Mouse (Mus musculus): ENCODE results near the gene 4933405O20Rik.
A peak's percentile ranks its signal among the peaks of the same experiment; 100 is the strongest.

4933405O20Rik gene

GRCm38 (mm10) chr7:50598890-50599289 lies at the start of gene 4933405O20Rik:
Gene 4933405O20Rik, plus strand, starts transcription at chr7:50599190.
- no peak for ATAC-seq (ENCODE audit: low TSS enrichment)

GRCm38 (mm10) chr7:50549572-50549971 lies 49.4 kb upstream of the 4933405O20Rik start:
- ATAC-seq (ENCODE audit: low TSS enrichment) = peak; percentile 24; the same call in 1 of the 2 replicates

- peak; percentile 82 for ATAC-seq (ENCODE audit: low TSS enrichment)
These were observed 47.6 kb upstream of the 4933405O20Rik start for GRCm38 (mm10) chr7:50551426-50551825.

DNA sequence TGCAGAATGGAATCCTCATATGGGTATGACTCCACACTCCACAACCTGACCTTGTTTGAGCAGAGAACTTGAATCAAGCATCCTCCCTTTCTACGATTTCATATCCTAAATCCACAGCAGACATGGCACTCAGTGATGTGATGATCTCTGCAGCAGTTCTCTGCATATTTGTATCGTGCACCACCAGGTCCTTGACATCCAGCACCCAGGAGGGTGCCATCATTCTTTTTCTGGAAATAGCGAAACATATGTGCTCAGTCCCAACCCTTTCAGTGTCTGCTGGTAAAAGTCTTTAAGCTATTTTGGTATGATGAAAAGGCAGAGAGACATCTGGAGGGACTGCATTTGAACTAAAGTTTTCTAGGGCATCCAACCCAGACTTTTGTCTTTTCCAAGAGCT lies 36.3 kb upstream of the 4933405O20Rik start:
- peak; percentile 53 for ATAC-seq (ENCODE audit: low TSS enrichment)

- peak; percentile 81; the same call in 1 of the 2 replicates for ATAC-seq (ENCODE audit: low TSS enrichment)
These were observed 25.1 kb upstream of the 4933405O20Rik start for GRCm38 (mm10) chr7:50573841-50574240.

DNA sequence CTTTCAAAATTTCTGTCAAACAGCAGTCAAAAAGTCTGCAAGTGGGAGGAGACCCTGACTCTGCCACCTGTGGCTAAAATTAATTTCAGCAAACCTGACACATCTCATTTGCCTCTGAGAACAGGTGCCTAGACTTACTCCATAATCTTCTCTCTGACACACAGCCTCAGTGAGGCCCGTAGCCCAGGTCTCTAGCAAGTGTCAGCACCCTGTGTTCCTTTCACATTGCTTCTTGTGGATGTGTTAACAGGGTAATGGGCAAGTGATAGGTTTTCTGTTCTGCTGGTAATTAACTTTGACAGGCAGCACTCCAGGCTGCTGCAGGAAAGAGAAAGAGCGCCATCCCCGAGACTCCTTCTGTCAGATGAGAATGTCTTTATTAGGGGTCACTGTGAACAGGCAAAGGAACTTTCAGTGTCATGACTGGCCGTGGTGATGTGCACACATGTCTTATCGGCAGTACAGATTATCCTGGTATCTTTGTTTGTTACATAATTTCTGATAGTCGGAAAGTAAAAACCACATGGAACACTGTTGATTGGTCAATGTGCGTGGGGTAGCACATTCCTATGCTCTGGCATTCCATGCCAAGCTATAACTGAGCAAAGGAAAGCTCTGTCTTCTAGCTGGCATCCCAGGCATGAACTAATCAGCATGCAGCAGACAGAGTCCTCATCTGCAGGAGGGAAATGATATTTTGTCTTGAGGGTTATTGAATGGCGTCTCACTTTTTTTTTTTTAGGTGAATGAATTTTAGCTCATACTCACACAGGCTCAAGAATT lies 10.2 kb upstream of the 4933405O20Rik start:
- ATAC-seq (ENCODE audit: low TSS enrichment) = no peak

- ATAC-seq (ENCODE audit: low TSS enrichment) = peak; percentile 80
These were observed 15.1 kb downstream of the 4933405O20Rik start for GRCm38 (mm10) chr7:50614101-50614500.

GRCm38 (mm10) chr7:50629186-50629585 lies 30.2 kb downstream of the 4933405O20Rik start:
- no peak for ATAC-seq (ENCODE audit: low TSS enrichment)

DNA sequence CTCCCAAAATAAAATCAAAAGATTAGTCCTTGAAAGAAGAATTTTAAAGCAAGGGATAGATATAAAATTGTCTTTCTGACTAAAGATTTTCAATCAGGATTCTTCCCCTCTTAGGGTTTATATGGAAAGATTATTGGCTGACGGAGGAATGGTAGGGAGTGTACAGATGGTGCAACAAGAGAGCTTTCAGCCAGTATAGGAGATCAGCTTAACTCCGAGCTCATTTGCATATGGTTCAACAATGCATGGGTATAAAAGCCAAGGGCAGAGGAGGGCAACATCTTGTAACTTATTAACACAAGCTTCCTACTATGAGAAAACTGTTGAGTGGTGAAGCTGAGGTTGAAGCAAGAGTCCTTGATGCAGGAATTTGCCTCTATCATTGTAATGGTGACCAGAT lies 34.2 kb downstream of the 4933405O20Rik start:
- no peak for ATAC-seq (ENCODE audit: low TSS enrichment)

All from frontal cortex, adult (tissue).